Mouse (Mus musculus) liver, postnatal 0 days (tissue): ENCODE results near the gene Hal.

Source experiments
- CTCF ChIP-seq: sonication (generic); IDR thresholded peaks from 2 replicates; pipeline ENCODE4 v1.5.1; 2016; ENCODE audit warnings: antibody characterized with exemption, low read depth
- EP300 ChIP-seq: IDR thresholded peaks from 2 replicates; pipeline ENCODE4 v1.6.1; 2016; ENCODE audit warnings: antibody characterized with exemption, low read depth, mild to moderate bottlenecking

DNA sequence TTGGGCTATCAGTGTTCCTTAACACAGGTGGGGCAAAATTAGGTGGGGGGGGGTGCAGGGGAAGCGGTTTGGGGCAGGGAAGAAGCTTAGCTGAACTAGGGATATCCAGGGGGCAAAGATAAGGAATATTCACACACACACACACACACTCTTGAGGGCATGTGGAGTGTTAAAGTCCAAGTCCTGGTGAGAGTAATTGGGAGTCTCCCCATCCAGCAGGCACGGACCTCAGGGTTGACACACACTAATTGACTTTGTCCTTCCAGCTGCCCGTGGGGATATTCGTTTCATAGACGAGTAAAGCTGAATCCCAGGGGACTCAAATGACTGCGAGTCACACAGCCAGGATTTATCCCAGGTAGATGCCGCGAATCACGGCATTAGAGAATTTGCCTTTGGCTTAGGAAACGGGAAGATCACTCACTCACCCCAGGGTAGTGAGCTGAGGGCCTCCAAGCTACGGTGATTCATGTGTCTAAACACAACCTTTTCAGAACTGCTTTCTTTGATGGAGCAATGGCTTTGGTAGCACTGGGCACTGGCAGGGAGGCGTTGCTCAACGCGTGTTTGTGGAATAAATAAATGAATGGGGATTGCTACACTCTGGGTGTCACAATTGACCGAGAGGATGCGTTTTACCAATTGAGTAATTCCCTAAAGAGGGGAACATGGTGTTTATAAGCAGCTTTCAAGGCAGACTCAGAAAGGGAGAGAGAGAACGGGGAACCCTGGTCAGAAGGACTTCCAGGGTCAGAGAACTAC is at the start of gene Hal:
- no peak for TF ChIP-seq CTCF
- TF ChIP-seq EP300 = peak; percentile 85
